Mouse (Mus musculus) liver, postnatal 0 days (tissue): Measurements from ENCODE around the gene Pom121l2.

Source experiments
- CTCF ChIP-seq: sonication (generic); IDR thresholded peaks from 2 replicates; pipeline ENCODE4 v1.5.1; 2016; ENCODE audit warnings: antibody characterized with exemption, low read depth
- EP300 ChIP-seq: IDR thresholded peaks from 2 replicates; pipeline ENCODE4 v1.6.1; 2016; ENCODE audit warnings: antibody characterized with exemption, low read depth, mild to moderate bottlenecking

DNA sequence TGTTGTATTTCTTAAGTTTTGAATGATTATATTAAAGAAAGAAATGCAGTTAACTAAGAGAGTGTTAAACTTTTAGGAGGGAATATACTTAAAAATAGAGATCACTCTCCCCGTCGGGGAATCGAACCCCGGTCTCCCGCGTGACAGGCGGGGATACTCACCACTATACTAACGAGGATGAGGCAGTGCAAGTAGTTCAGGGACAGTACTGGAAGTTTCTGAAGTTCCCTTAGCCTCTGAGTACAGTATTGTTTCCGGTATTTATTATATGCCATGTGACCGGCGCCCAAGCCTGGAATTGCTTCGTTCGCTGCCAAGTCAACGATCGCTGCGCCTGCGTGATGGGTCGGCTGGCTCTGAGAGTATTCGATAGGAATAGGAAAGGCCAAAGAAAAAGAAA lies 40.8 kb upstream of the Pom121l2 start:
- TF ChIP-seq CTCF (no peak), EP300 (no peak)
